Mouse (Mus musculus) midbrain, embryonic 11.5 days (tissue): ENCODE results near the gene Itih5. TPM values are rescaled to one million over a fixed set of nuclear protein-coding genes. Genes with fewer than 3 reads are reported as not detected.

ENCODE experiments used
- ATAC-seq: fragments of 200-750 bp; cut with Nextera tagmentation; 2 replicates; pipeline ENCODE4 v1.8.0; 2017; ENCODE audit warnings: moderate TSS enrichment, moderate library complexity; ENCODE audit not compliant: low FRiP score
- DNase-seq: peaks from one replicate; pipeline ENCODE4 v3.0.0; 2015; ENCODE audit warnings: low spot score; ENCODE audit errors: missing footprints
- H3K27ac ChIP-seq: fragments of 300-500 bp; sonication (generic); 2 replicates; pipeline ENCODE4 v1.5.1; 2014; ENCODE audit warnings: low read depth, low read length
- H3K27me3 ChIP-seq: fragments of 300-500 bp; sonication (generic); 2 replicates; pipeline ENCODE4 v1.6.1; 2014; ENCODE audit warnings: mild to moderate bottlenecking, low read length, moderate library complexity, mixed read lengths; ENCODE audit not compliant: control insufficient read depth, insufficient read depth
- H3K36me3 ChIP-seq: fragments of 300-500 bp; sonication (generic); 2 replicates; pipeline ENCODE4 v1.6.1; 2014; ENCODE audit warnings: mild to moderate bottlenecking, low read length, moderate library complexity, mixed read lengths; ENCODE audit not compliant: control insufficient read depth, insufficient read depth
- H3K4me1 ChIP-seq: fragments of 300-500 bp; sonication (generic); 2 replicates; pipeline ENCODE4 v1.6.1; 2014; ENCODE audit warnings: low read length; ENCODE audit not compliant: control insufficient read depth, insufficient read depth
- H3K4me2 ChIP-seq: fragments of 300-500 bp; sonication (generic); 2 replicates; pipeline ENCODE4 v1.6.1; 2014; ENCODE audit warnings: mild to moderate bottlenecking, moderate library complexity
- H3K4me3 ChIP-seq: fragments of 300-500 bp; sonication (generic); 2 replicates; pipeline ENCODE4 v1.5.1; 2014; ENCODE audit warnings: low read depth, low read length
- H3K9ac ChIP-seq: fragments of 300-500 bp; sonication (generic); 2 replicates; pipeline ENCODE4 v1.6.1; 2014; ENCODE audit warnings: low read length
- H3K9me3 ChIP-seq: fragments of 300-500 bp; sonication (generic); 2 replicates; pipeline ENCODE4 v1.6.1; 2016; ENCODE audit warnings: low read length; ENCODE audit not compliant: control insufficient read depth
- WGBS: fragments of 180-500 bp; shearing (Covaris S2); extraction: QIAGEN DNeasy Blood & Tissue Kit; methylation state at CpG from one replicate; pipeline ENCODE4 v1.1.7; 2014; 5-methylcytosine and 5-hydroxymethylcytosine counted together
- polyA plus RNA-seq: library from polyadenylated mRNA; unstranded; fragments of >200 nt; fragmentation: Nextera tagmentation; extraction: Ambion mirVana; gene quantifications from 2 replicates; pipeline ENCODE4 v1.2.1, GENCODE M21; 2014

Gene Itih5
- polyA plus RNA-seq, 1 experiment from 2014 or later = 7.4 TPM

DNA sequence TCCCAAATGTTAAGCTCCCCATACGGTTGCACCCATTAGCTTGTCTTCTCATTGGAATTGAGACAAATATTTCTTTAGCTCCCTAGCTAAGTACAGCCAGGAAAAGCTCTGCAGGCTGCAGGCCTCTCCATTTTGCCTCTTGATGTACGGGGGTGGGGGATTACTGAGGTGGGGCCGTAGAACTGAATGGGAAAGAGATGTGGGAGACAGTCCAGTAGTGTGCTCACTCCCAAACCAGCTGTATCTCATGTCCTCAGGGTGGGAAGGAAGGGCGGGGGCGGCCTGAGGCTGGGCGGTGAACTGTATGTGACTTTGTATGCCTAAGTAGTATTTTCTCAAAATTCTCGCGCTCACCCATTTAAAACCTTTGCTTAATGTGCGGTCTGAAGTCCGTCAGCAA lies 3.8 kb downstream of the Itih5 start:
- no peaks in the 10 kb centered on the region for H3K9me3 ChIP-seq
- H3K36me3 ChIP-seq = no peaks in the 10 kb centered on the region
- no peak overlapping the region for H3K4me2 ChIP-seq
- WGBS = 87% methylated on average over 10 of the region's 10 CpGs
- no peak overlapping the region for H3K9ac ChIP-seq
- H3K4me3 ChIP-seq = no peak overlapping the region
- H3K27ac ChIP-seq = no peak overlapping the region
- ATAC-seq = no peak
- no peaks in the 10 kb centered on the region; the same call in 1 of the 2 replicates for H3K27me3 ChIP-seq
- H3K4me1 ChIP-seq = peaks cover 4% of the 10 kb centered on the region
- DNase-seq = no peak

DNA sequence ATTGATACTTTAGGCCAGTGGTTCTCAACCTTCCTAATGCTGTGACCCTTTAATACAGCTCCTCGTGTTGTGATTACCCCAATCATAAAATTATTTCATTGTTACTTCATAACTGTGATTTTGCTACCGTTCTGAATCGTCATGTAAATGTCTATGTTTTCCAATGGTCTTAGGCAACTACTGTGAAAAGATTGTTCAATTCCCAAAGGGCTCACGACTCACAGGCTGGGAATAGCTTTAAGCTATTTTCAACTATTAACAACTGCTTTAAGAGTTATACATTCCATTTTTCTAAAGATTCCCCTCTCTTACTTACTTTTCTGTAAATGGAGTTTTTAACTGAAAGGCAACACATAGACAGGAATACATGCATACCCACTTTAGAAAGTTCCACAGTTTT lies 8.6 kb downstream of the Itih5 start:
- Histone ChIP-seq H3K36me3 (no peaks in the 10 kb centered on the region), H3K4me2 (no peak overlapping the region), H3K27me3 (no peaks in the 10 kb centered on the region), H3K9ac (no peak overlapping the region), H3K27ac (no peak overlapping the region), H3K4me3 (no peak overlapping the region), H3K4me1 (no peaks in the 10 kb centered on the region), H3K9me3 (no peaks in the 10 kb centered on the region)
- DNase-seq (no peak), ATAC-seq (no peak)
- 90% methylated on average over 4 of the region's 4 CpGs for WGBS

DNA sequence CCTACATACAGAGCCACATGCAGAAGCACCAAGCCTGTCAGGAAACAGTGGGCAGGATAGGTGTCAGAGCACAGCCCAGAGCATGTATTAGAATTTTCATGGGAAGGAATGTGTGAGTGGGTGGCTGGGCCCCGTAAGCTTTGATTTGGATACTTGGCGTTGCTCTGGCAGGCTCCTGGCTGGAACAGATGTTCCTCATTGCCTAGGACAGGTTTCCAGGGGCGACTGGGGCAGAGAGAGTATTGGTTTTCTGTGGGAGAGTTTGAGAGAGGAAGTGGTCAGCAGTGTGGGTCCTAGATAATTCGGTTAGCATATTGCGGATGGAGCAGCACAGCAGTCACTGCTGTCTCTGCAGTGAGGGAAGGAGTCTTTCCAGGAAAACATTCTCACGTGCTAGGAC lies 13.3 kb downstream of the Itih5 start:
- peak; percentile 62 for DNase-seq
- Histone ChIP-seq H3K27ac (no peak overlapping the region), H3K36me3 (no peaks in the 10 kb centered on the region), H3K4me2 (no peak overlapping the region), H3K9me3 (no peaks in the 10 kb centered on the region), H3K27me3 (no peaks in the 10 kb centered on the region), H3K4me1 (no peaks in the 10 kb centered on the region), H3K4me3 (no peak overlapping the region), H3K9ac (no peak overlapping the region)
- no peak for ATAC-seq
- WGBS = 74% methylated on average over 6 of the region's 6 CpGs

DNA sequence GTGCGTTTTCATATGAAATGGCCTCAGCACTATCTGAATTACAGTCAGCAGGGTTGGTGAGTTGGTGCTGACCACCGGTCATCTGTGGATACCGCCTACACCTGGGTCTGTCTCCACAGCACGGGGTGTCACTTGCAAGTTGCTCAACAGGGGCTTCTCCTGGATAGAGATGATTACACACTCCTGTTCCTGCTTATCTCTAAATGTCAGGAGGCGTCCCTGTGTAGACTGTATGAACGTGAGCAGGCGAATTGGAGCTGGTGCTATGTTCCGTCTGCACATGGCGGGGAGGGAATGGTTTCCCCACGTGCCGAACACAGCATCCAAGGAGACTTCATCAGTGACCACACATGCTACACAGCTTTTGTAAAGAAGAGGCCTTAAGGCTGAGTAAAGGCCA lies 13.9 kb downstream of the Itih5 start:
- WGBS = 92% methylated on average over 11 of the region's 11 CpGs
- Histone ChIP-seq H3K9ac (no peak overlapping the region), H3K4me3 (no peak overlapping the region), H3K27ac (no peak overlapping the region), H3K4me2 (no peak overlapping the region), H3K4me1 (no peaks in the 10 kb centered on the region), H3K9me3 (no peaks in the 10 kb centered on the region), H3K36me3 (no peaks in the 10 kb centered on the region), H3K27me3 (no peaks in the 10 kb centered on the region)
- no peak for DNase-seq
- no peak for ATAC-seq

DNA sequence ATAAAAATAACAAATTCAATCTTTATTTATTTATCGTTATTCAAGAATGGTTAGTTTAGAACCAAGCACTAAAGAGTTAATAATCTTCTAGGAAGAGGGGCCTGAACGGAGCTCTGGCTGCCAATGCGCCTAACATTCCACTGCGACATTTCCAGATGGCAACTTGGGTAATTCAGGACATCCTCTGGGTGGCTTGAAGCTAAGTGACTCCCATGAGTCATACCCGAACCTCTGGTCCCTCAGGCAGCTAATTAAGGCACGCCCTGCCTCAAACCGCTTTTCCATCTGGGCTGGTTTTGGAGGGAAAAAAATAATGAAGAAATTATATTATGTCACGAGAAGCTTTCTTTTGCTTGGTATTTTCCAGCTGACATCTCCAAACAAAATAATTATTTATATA lies 14.6 kb downstream of the Itih5 start:
- Histone ChIP-seq H3K4me2 (no peak overlapping the region), H3K9ac (no peak overlapping the region), H3K4me3 (no peak overlapping the region), H3K27ac (no peak overlapping the region), H3K4me1 (no peaks in the 10 kb centered on the region), H3K27me3 (no peaks in the 10 kb centered on the region), H3K9me3 (no peaks in the 10 kb centered on the region), H3K36me3 (no peaks in the 10 kb centered on the region)
- ATAC-seq = no peak
- 81% methylated on average over 8 of the region's 8 CpGs for WGBS
- DNase-seq = peak; percentile 14

DNA sequence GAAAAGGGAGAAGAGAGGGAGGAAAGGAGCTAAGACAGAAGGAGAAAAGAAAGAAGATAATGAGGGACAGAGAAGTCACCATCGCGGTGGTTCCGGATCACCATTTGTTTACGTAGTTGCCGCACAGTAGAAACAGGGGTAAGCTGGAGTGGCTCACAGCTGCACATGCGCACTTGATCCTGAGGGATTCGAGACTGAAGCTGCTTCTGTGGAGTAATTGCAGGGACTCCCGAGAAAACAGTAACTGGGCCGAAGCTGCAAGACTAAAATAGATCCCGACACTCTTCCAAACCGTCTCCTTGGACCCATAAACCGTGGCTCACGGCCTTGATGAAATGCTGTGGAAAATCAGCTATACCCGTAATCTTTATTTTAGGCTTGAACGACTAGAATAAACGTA lies 16.6 kb downstream of the Itih5 start:
- no peak overlapping the region for H3K9ac ChIP-seq
- H3K9me3 ChIP-seq = no peaks in the 10 kb centered on the region
- no peak for DNase-seq
- H3K27me3 ChIP-seq = no peaks in the 10 kb centered on the region
- H3K27ac ChIP-seq = no peak overlapping the region
- H3K4me2 ChIP-seq = no peak overlapping the region
- H3K36me3 ChIP-seq = no peaks in the 10 kb centered on the region
- no peak overlapping the region for H3K4me3 ChIP-seq
- H3K4me1 ChIP-seq = no peaks in the 10 kb centered on the region
- 92% methylated on average over 16 of the region's 16 CpGs for WGBS
- ATAC-seq = no peak

DNA sequence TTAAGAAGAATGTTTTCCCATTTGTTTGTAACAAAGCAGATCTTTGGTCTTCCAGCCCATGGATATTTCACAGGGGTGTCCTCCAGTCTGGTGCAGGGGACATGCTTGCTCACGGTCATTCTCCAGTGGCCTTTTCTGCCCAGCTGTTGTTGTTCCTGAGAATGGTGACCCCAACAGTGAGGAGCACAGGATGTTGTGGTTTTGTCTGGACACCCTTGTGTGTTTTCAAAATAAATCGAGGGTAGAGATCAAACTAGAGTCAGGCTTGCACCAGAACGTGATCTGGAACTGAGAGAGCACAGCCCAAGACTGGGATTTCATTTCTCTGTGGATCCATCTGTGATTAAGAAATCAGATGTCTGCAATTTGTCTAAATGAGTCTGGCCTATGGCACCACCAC lies 40.2 kb downstream of the Itih5 start:
- H3K27ac ChIP-seq = no peak overlapping the region
- no peak for ATAC-seq
- 70% methylated on average over 3 of the region's 3 CpGs for WGBS

DNA sequence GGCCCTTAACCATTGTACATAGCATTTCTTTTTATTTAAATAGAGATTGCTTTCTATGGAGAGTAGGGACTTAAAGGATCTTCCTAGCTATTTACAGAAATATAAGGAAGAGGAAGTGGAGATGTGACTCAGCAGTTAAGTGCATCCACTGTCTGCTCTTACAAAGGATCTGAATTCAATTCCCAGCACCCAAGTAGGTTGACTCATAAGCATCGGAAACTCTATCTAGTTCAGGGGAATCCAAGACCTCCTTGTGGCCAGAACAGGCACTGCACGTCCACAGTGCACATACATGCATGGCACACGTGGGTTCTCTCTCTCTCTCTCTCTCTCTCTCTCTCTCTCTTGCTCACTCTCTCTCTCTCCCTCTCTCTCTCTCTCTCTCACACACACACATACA lies 41.8 kb downstream of the Itih5 start:
- peak; percentile 17 for DNase-seq

More for the DNA sequence above, 40.2 kb downstream of the Itih5 start:
- H3K9me3 ChIP-seq = no peaks in the 10 kb centered on the region
- H3K9ac ChIP-seq = no peak overlapping the region
- H3K4me2 ChIP-seq = no peak overlapping the region
- no peaks in the 10 kb centered on the region for H3K4me1 ChIP-seq
- no peaks in the 10 kb centered on the region for H3K27me3 ChIP-seq
- no peak for DNase-seq
- no peaks in the 10 kb centered on the region for H3K36me3 ChIP-seq
- H3K4me3 ChIP-seq = no peak overlapping the region

DNA sequence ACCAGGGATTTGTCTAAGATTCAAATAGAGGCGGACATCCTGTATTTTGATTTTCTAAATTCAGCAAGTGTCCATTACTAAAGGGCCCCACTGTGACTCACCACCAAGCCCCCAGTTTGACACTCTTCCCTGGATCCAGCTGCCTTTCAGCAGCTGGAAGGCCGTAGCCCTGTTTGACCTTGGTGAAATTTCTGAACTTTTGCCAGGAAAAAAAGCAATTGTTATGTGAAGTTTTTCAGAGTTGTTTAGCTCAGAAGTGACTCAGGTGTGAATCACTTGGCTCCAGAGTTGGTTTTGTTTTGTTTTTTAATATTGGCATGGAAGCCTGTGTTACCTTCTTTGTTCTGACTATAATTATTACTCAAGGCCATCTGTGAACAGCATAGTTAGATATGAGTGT lies 46.0 kb downstream of the Itih5 start:
- H3K27ac ChIP-seq = no peak overlapping the region
- H3K27me3 ChIP-seq = no peaks in the 10 kb centered on the region
- DNase-seq (no peak), ATAC-seq (no peak)
- no peaks in the 10 kb centered on the region for H3K9me3 ChIP-seq
- H3K9ac ChIP-seq = no peak overlapping the region
- H3K4me3 ChIP-seq = no peak overlapping the region
- H3K4me1 ChIP-seq = no peaks in the 10 kb centered on the region
- no peak overlapping the region for H3K4me2 ChIP-seq
- WGBS = 81% methylated on average over 2 of the region's 2 CpGs
- no peaks in the 10 kb centered on the region for H3K36me3 ChIP-seq

More for the DNA sequence above, 41.8 kb downstream of the Itih5 start:
- Histone ChIP-seq H3K9ac (no peak overlapping the region), H3K36me3 (no peaks in the 10 kb centered on the region), H3K27ac (no peak overlapping the region), H3K27me3 (no peaks in the 10 kb centered on the region), H3K4me2 (no peak overlapping the region), H3K9me3 (no peaks in the 10 kb centered on the region), H3K4me3 (no peak overlapping the region), H3K4me1 (no peaks in the 10 kb centered on the region)
- no peak for ATAC-seq
- 86% methylated on average over 3 of the region's 3 CpGs for WGBS

DNA sequence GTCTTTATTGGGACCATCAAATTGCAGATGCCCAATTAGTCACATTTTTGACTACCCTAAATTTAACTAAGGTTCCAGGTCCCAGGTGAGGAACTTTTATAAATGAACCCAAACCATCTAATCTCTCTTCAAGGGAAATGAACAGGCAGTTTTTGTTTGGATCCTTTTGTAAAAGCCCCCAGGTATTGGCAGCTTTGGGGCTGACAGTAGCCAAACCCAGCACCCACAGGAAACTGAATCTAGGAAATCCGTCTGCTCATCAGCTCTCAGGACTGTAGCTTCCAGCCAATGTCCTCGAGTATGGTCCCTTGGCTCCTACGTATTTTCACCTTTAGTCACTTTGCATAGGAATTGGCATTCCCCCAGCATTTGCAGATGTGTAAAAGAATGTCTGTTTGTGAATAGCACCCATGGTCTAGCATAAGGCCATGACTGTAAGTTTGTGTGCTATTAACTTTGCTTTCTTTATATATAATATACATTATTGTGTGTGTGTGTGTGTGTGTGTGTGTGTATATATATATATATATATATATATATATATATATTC lies 47.4 kb downstream of the Itih5 start:
- Histone ChIP-seq H3K4me2 (no peak overlapping the region), H3K36me3 (no peaks in the 10 kb centered on the region), H3K27me3 (no peaks in the 10 kb centered on the region), H3K27ac (no peak overlapping the region), H3K9ac (no peak overlapping the region), H3K4me1 (no peaks in the 10 kb centered on the region), H3K4me3 (no peak overlapping the region), H3K9me3 (no peaks in the 10 kb centered on the region)
- 75% methylated on average over 3 of the region's 3 CpGs for WGBS
- no peak for ATAC-seq
- peak; percentile 57 for DNase-seq
